13 mouse cellular contexts compared by ENCODE assay signal in the genomic region with DNA sequence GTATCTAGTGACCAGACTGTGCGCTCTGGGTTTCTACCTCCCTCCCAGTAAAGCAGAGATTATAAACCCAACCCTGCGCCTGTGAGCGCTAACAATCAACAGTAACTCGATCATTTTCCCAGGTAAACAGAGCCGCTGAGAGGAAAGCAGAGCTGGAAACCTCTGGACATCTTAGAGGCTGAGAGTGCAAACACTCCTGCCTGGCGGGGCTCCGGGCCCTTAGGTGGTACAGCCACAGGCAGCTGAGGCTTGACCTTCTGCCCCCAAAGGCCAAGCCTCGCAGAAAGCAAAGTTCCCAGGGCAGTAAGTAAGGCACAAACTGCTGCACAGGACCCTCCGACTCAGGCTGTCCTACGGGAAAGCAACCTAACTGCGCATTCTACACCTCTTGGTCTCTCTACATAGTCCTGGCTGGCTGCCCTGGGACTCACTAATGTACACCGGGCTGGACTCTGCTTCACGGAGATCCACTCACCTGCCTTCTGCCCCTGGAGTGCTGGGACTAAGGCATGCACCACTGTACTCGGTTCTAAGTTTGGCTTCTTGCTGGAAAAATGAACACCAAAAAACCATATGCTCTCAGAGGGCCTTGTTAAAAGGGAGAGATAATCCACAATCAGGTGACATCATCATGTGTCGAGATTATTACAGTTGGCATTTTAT. TPM values are rescaled to one million over a fixed set of nuclear protein-coding genes. Genes with fewer than 3 reads are reported as not detected.
DNase-seq lines count a peak whose midpoint lies in the region; ATAC-seq and TF ChIP-seq lines count a peak whose summit lies in the region.
"Had no signal": no experiment of that assay in that cellular context is flagged by ENCODE, and none has a peak within 500 bp of the region (broad histone marks: within the 10 kb centered on the region; RNA-seq: fewer than 3 reads in every experiment).

No protein-coding gene starts in this region.

- TF ChIP-seq CTCF in lung, postnatal 0 days (IDR thresholded peaks at IDR 0.05): no peak

- H3K27ac ChIP-seq in forebrain, embryonic 10.5 days: peak overlapping the region; percentile 11; the same call in 1 of the 2 replicates
- no peak overlapping the region for H3K27ac ChIP-seq in forebrain, embryonic 15.5 days (replicated peaks)
- H3K27ac ChIP-seq in kidney, embryonic 16.5 days (ENCODE audit: low read length): 0 out of 2 replicates have a peak overlapping the region, but pooled peaks have one; percentile 14
- H3K27ac ChIP-seq in heart, embryonic 16.5 days (ENCODE audit: low read length): peak overlapping the region; percentile 75
- H3K27ac ChIP-seq in lung, postnatal 0 days (ENCODE audit: low read length): peak overlapping the region; percentile 81
- H3K27ac ChIP-seq: midbrain, embryonic 13.5 days; neural tube, embryonic 12.5 days had no signal

- H3K27me3 ChIP-seq in forebrain, embryonic 10.5 days (ENCODE audit: poor library complexity, severe bottlenecking): peaks cover 11% of the 10 kb centered on the region; the same call in 1 of the 2 replicates
- H3K27me3 ChIP-seq in forebrain, embryonic 15.5 days: no peaks in the 10 kb centered on the region
- H3K27me3 ChIP-seq in kidney, embryonic 16.5 days (ENCODE audit: insufficient read depth, low read length): no peaks in the 10 kb centered on the region
- no peaks in the 10 kb centered on the region for H3K27me3 ChIP-seq in heart, embryonic 16.5 days (ENCODE audit: control insufficient read depth, insufficient read depth, low read length)
- no peaks in the 10 kb centered on the region for H3K27me3 ChIP-seq in lung, postnatal 0 days (replicated peaks; ENCODE audit: insufficient read depth, low read length)
- H3K27me3 ChIP-seq: neural tube, embryonic 12.5 days had no signal

- H3K36me3 ChIP-seq in forebrain, embryonic 10.5 days (replicated peaks): no peaks in the 10 kb centered on the region
- no peaks in the 10 kb centered on the region for H3K36me3 ChIP-seq in forebrain, embryonic 15.5 days
- H3K36me3 ChIP-seq in kidney, embryonic 16.5 days (ENCODE audit: insufficient read depth, low read length): no peaks in the 10 kb centered on the region
- no peaks in the 10 kb centered on the region for H3K36me3 ChIP-seq in heart, embryonic 16.5 days (ENCODE audit: control insufficient read depth, insufficient read depth)
- H3K36me3 ChIP-seq in lung, postnatal 0 days (ENCODE audit: insufficient read depth, low read length): no peaks in the 10 kb centered on the region
- H3K36me3 ChIP-seq: midbrain, embryonic 13.5 days; neural tube, embryonic 12.5 days had no signal

- WGBS in forebrain, embryonic 10.5 days: 72% methylated on average over 15 of the region's 15 CpGs
- 82% methylated on average over 15 of the region's 15 CpGs for WGBS in forebrain, embryonic 15.5 days
- 59% methylated on average over 15 of the region's 15 CpGs for WGBS in kidney, embryonic 16.5 days
- WGBS in heart, embryonic 16.5 days: 66% methylated on average over 15 of the region's 15 CpGs
- WGBS in lung, postnatal 0 days: 50% methylated on average over 15 of the region's 15 CpGs

- no peak overlapping the region for H3K4me2 ChIP-seq in forebrain, embryonic 15.5 days (replicated peaks)
- H3K4me2 ChIP-seq in kidney, embryonic 16.5 days (replicated peaks; ENCODE audit: low read depth, low read length): no peak overlapping the region
- H3K4me2 ChIP-seq in heart, embryonic 16.5 days (ENCODE audit: low read depth, low read length): no peak overlapping the region
- no peak overlapping the region for H3K4me2 ChIP-seq in lung, postnatal 0 days (replicated peaks; ENCODE audit: low read depth, low read length)
- H3K4me2 ChIP-seq: midbrain, embryonic 13.5 days; neural tube, embryonic 12.5 days had no signal

- TF ChIP-seq EP300 in lung, postnatal 0 days (IDR thresholded peaks at IDR 0.05): no peak

- no peak for DNase-seq in forebrain, embryonic 10.5 days (ENCODE audit: extremely low spot score, low spot score)
- no peak for DNase-seq in kidney, postnatal 36 days
- peak; percentile 57 for DNase-seq in lung, postnatal 0 days (ENCODE audit: low spot score)
- DNase-seq in adrenal gland, adult 2 months: no peak
- DNase-seq: cerebellum, adult 2 months; kidney, adult 18-20 months had no signal

- H3K9ac ChIP-seq in forebrain, embryonic 15.5 days (replicated peaks): no peak overlapping the region
- no peak overlapping the region for H3K9ac ChIP-seq in kidney, embryonic 16.5 days (replicated peaks; ENCODE audit: low read length)
- peak overlapping the region; percentile 53 for H3K9ac ChIP-seq in heart, embryonic 16.5 days (ENCODE audit: low read length)
- H3K9ac ChIP-seq in lung, postnatal 0 days (replicated peaks; ENCODE audit: low read depth): no peak overlapping the region
- H3K9ac ChIP-seq: midbrain, embryonic 13.5 days; neural tube, embryonic 12.5 days had no signal

- peaks cover 76% of the 10 kb centered on the region for H3K4me1 ChIP-seq in forebrain, embryonic 10.5 days
- peaks cover 13% of the 10 kb centered on the region for H3K4me1 ChIP-seq in forebrain, embryonic 15.5 days
- H3K4me1 ChIP-seq in kidney, embryonic 16.5 days (ENCODE audit: insufficient read depth, low read length): peaks cover 68% of the 10 kb centered on the region
- H3K4me1 ChIP-seq in heart, embryonic 16.5 days (ENCODE audit: control insufficient read depth, insufficient read depth, low read length): peaks cover 78% of the 10 kb centered on the region
- peaks cover 48% of the 10 kb centered on the region for H3K4me1 ChIP-seq in lung, postnatal 0 days (ENCODE audit: insufficient read depth, low read depth, low read length)

- no peak for ATAC-seq in forebrain, embryonic 15.5 days (replicated peaks)
- ATAC-seq in kidney, embryonic 16.5 days (ENCODE audit: low FRiP score, low TSS enrichment): no peak
- no peak for ATAC-seq in heart, embryonic 16.5 days (replicated peaks; ENCODE audit: extremely low read depth, insufficient read depth, low FRiP score)
- ATAC-seq in lung, postnatal 0 days: no peak
- no peak for ATAC-seq in granulocyte monocyte progenitor cell, adult 5-6 weeks (replicated peaks; ENCODE audit: poor library complexity, severe bottlenecking)
- ATAC-seq: forebrain, embryonic 16.5 days; midbrain, embryonic 13.5 days had no signal

- no peak overlapping the region for H3K4me3 ChIP-seq in forebrain, embryonic 10.5 days
- no peak overlapping the region for H3K4me3 ChIP-seq in forebrain, embryonic 15.5 days
- no peak overlapping the region for H3K4me3 ChIP-seq in kidney, embryonic 16.5 days (ENCODE audit: low read length)
- H3K4me3 ChIP-seq in heart, embryonic 16.5 days (ENCODE audit: low read length): no peak overlapping the region
- no peak overlapping the region for H3K4me3 ChIP-seq in lung, postnatal 0 days (ENCODE audit: low read depth, low read length)
- H3K4me3 ChIP-seq: midbrain, embryonic 13.5 days; neural tube, embryonic 12.5 days had no signal

- no peaks in the 10 kb centered on the region for H3K9me3 ChIP-seq in forebrain, embryonic 10.5 days
- no peaks in the 10 kb centered on the region for H3K9me3 ChIP-seq in forebrain, embryonic 15.5 days
- no peaks in the 10 kb centered on the region for H3K9me3 ChIP-seq in kidney, embryonic 16.5 days (ENCODE audit: low read length)
- H3K9me3 ChIP-seq in heart, embryonic 16.5 days (replicated peaks; ENCODE audit: control insufficient read depth, low read length): no peaks in the 10 kb centered on the region
- no peaks in the 10 kb centered on the region for H3K9me3 ChIP-seq in lung, postnatal 0 days (ENCODE audit: low read length)
- H3K9me3 ChIP-seq: midbrain, embryonic 13.5 days; neural tube, embryonic 12.5 days had no signal

RNA-seq across cellular contexts. Expression of a gene that starts 41.6 kb away (rescaled TPM):
- polyA plus RNA-seq in forebrain, embryonic 10.5 days (2016; fragmentation: Nextera tagmentation; extraction: Ambion mirVana): 10.6 and 12.2 TPM in 2 replicates
- 3.8 and 4.2 TPM in 2 replicates for polyA plus RNA-seq in forebrain, embryonic 15.5 days (2015; fragmentation: Nextera tagmentation; extraction: Ambion mirVana)
- 14.8 and 15.2 TPM in 2 replicates for polyA plus RNA-seq in kidney, embryonic 16.5 days (2015; fragmentation: Nextera tagmentation; extraction: Ambion mirVana)
- polyA plus RNA-seq in heart, embryonic 16.5 days (2015; fragmentation: Nextera tagmentation; extraction: Ambion mirVana): 24.1 and 24.8 TPM in 2 replicates
- 22.9 and 26.4 TPM in 2 replicates for polyA plus RNA-seq in lung, postnatal 0 days (2015; fragmentation: Nextera tagmentation; extraction: Ambion mirVana)
- 22.4 and 30.6 TPM in 2 replicates for total RNA-seq in granulocyte monocyte progenitor cell, adult 5-6 weeks (2014; fragmentation: Nextera tagmentation)
- total RNA-seq in granulocyte monocyte progenitor cell, adult 5-6 weeks (2017): 21.0 and 22.5 TPM in 2 replicates
- 10 to 100 TPM; 32.2 to 50.9 TPM for total RNA-seq in adrenal gland, adult 2 months (2021)
- 9.2 and 9.3 TPM in 2 replicates for polyA plus RNA-seq in adrenal gland, adult 2 months (2012; rRNA removed)
